Mouse (Mus musculus) forebrain, postnatal 0 days (tissue): ENCODE results near the gene Samsn1. TPM values are rescaled to one million over a fixed set of nuclear protein-coding genes. Genes with fewer than 3 reads are reported as not detected.
A peak's percentile ranks its signal among the peaks of the same experiment; 100 is the strongest.

Source experiments
- ATAC-seq: fragments of 200-750 bp; cut with Nextera tagmentation; 2 replicates; pipeline ENCODE4 v1.8.0; 2017; ENCODE audit warnings: mild to moderate bottlenecking, moderate library complexity
- DNase-seq: peaks from one replicate; pipeline ENCODE4 v3.0.0-alpha.2; 2015
- H3K27ac ChIP-seq: fragments of 300-500 bp; sonication (generic); 2 replicates; pipeline ENCODE4 v1.5.1; 2014; ENCODE audit warnings: low read depth, mild to moderate bottlenecking, antibody characterized with exemption, low read length, moderate library complexity, mixed read lengths
- H3K27me3 ChIP-seq: fragments of 300-500 bp; sonication (generic); 2 replicates; pipeline ENCODE4 v1.6.1; 2014; ENCODE audit warnings: mild to moderate bottlenecking, low read length, mixed read lengths; ENCODE audit not compliant: insufficient read depth
- H3K36me3 ChIP-seq: fragments of 300-500 bp; sonication (generic); 2 replicates; pipeline ENCODE4 v1.6.1; 2014; ENCODE audit warnings: mild to moderate bottlenecking, moderate library complexity; ENCODE audit not compliant: insufficient read depth
- H3K4me1 ChIP-seq: fragments of 300-500 bp; sonication (generic); 2 replicates; pipeline ENCODE4 v1.6.1; 2014; ENCODE audit warnings: antibody characterized with exemption; ENCODE audit not compliant: insufficient read depth
- H3K4me2 ChIP-seq: fragments of 300-500 bp; sonication (generic); 2 replicates; pipeline ENCODE4 v1.6.1; 2014; ENCODE audit warnings: low read depth, mild to moderate bottlenecking, moderate library complexity
- H3K4me3 ChIP-seq: fragments of 300-500 bp; sonication (generic); 2 replicates; pipeline ENCODE4 v1.5.1; 2014; ENCODE audit warnings: low read depth, low read length, mixed read lengths
- H3K9ac ChIP-seq: fragments of 300-500 bp; sonication (generic); 2 replicates; pipeline ENCODE4 v1.6.1; 2014; ENCODE audit warnings: mild to moderate bottlenecking
- H3K9me3 ChIP-seq: fragments of 300-500 bp; sonication (generic); 2 replicates; pipeline ENCODE4 v1.6.1; 2016; ENCODE audit warnings: low read length
- CTCF ChIP-seq: sonication (generic); IDR thresholded peaks from 2 replicates; pipeline ENCODE4 v1.5.1; 2016; ENCODE audit warnings: antibody characterized with exemption, control low read depth, low read depth
- WGBS: fragments of 180-500 bp; shearing (Covaris S2); extraction: QIAGEN DNeasy Blood & Tissue Kit; methylation state at CpG from one replicate; pipeline ENCODE4 v1.1.7; 2014; 5-methylcytosine and 5-hydroxymethylcytosine counted together
- polyA plus RNA-seq: library from polyadenylated mRNA; unstranded; fragments of >200 nt; fragmentation: Nextera tagmentation; extraction: Ambion mirVana; gene quantifications from 2 replicates; pipeline ENCODE4 v1.2.1, GENCODE M21; 2015
- total RNA-seq: library from RNA; depleted of rRNA; stranded (reverse); fragments of >200 nt; gene quantifications from 2 replicates; pipeline ENCODE4 v1.2.3, GENCODE M21; 2014

Gene Samsn1
- total and polyA plus RNA-seq, 2 experiments from 2014 or later: 0.90 to 1.4 TPM

DNA sequence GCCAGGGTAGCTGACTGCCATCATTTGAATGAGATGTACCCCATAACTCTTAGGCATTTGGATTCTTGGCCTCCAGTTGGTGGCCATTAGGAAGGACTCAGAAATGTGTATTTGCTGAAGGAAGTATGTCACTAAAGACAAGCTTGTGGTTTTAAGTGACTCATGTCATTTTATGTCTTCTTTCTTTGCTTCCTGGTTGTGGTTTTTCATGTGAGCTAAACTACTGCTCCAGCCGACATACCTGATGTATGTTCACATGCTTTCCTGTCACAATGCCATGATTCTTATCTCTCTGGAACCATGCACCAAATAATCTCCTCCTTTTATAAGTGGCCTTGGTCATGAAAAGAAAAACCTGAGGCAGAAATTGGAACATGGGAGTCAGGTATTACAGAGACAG, 38.2 kb downstream of the Samsn1 start:
- no peak overlapping the region for H3K4me2 ChIP-seq
- TF ChIP-seq CTCF: no peak
- H3K36me3 ChIP-seq: no peaks in the 10 kb centered on the region
- no peak for DNase-seq
- H3K4me3 ChIP-seq: no peak overlapping the region
- H3K4me1 ChIP-seq: no peaks in the 10 kb centered on the region
- peaks cover 6% of the 10 kb centered on the region; the same call in 1 of the 2 replicates for H3K9me3 ChIP-seq
- H3K9ac ChIP-seq: no peak overlapping the region
- H3K27me3 ChIP-seq: no peaks in the 10 kb centered on the region
- H3K27ac ChIP-seq: no peak overlapping the region
- 95% methylated on average over 1 of the region's 1 CpGs for WGBS
- no peak for ATAC-seq

DNA sequence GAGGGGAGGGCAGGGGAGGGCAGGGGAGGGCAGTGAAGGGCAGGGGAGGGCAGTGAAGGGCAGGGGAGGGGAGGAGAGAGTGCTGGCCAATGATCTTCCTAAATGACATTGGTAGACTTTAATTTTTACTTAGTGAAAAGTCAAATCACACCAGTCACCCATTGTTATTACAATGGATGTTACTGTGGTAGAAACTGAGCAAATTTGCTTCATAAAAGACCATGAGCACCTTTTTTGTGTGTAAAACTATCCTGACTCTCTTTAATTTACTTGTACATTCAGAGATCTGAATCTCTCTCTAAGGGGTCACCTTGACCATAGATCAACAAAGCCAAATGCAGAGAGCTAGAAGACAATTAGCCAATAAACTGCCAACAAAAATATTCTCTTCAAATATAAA, 42.7 kb downstream of the Samsn1 start:
- Histone ChIP-seq H3K4me1 (no peaks in the 10 kb centered on the region), H3K4me3 (no peak overlapping the region), H3K9me3 (peaks cover 2% of the 10 kb centered on the region; the same call in 1 of the 2 replicates)

DNA sequence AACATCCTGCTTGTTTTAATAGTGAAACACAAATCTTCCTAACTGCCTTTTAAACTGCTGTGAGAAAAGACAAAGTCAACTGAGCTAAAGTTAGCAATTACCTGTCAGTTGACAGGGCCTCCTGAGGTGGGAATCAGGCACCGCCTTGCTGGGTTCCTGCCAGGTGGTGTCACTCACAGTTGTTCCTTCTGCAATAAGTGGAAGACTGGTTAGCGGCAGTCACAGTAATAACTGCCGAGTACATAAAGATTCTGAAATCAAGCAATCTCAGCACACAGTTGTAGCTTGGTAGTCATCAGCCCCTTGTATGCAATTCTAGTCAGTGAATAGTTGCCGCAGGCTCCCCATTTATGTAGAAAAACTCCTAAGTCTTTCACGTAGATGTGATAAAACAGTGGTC, 44.3 kb downstream of the Samsn1 start:
- WGBS: 73% methylated on average over 5 of the region's 5 CpGs
- H3K9me3 ChIP-seq: no peaks in the 10 kb centered on the region
- TF ChIP-seq CTCF: no peak
- no peak overlapping the region for H3K9ac ChIP-seq
- no peak overlapping the region for H3K4me3 ChIP-seq
- H3K36me3 ChIP-seq: no peaks in the 10 kb centered on the region
- no peaks in the 10 kb centered on the region for H3K27me3 ChIP-seq
- peak; percentile 24 for DNase-seq
- no peaks in the 10 kb centered on the region for H3K4me1 ChIP-seq
- ATAC-seq: peak; percentile 55; the same call in 1 of the 2 replicates
- no peak overlapping the region for H3K4me2 ChIP-seq
- no peak overlapping the region for H3K27ac ChIP-seq

More for the DNA sequence above, 42.7 kb downstream of the Samsn1 start:
- ATAC-seq: no peak
- H3K36me3 ChIP-seq: no peaks in the 10 kb centered on the region
- H3K4me2 ChIP-seq: no peak overlapping the region
- no peaks in the 10 kb centered on the region for H3K27me3 ChIP-seq
- no peak for TF ChIP-seq CTCF
- no peak overlapping the region for H3K9ac ChIP-seq
- H3K27ac ChIP-seq: no peak overlapping the region
- DNase-seq: no peak

DNA sequence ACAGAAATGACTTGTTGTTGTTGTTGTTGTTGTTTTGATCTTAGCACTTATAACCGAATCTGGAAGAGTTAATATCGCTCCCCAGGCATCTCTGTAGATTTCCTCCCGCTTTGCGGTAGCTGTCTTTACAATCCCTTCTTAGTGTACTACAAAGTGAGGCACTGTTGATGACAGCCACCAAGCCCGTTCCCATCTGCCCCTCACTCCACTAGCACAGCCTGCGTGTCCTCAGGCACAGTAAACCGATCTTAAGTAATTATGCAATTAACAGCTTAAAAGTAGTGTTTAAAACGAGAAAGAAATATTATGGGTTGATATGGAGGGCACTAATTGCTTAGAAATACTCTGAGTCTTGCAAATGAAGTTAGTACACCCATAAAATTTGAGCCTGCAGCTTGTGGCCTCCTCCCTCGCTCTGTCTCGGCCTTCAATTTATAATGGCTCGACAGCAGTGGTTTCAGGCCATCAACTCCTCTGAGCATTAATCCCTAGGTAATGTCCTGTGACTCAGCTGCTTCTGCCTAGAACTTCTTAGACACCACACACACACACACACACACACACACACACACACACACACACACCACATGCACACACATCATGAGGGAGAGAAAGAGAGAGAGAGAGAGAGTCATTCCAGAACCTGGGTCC, 46.3 kb downstream of the Samsn1 start:
- Histone ChIP-seq H3K27me3 (no peaks in the 10 kb centered on the region), H3K9ac (no peak overlapping the region), H3K9me3 (no peaks in the 10 kb centered on the region), H3K4me3 (no peak overlapping the region), H3K36me3 (no peaks in the 10 kb centered on the region), H3K27ac (no peak overlapping the region), H3K4me1 (no peaks in the 10 kb centered on the region), H3K4me2 (no peak overlapping the region)
- WGBS: 74% methylated on average over 11 of the region's 11 CpGs
- ATAC-seq (no peak), DNase-seq (no peak)
- no peak for TF ChIP-seq CTCF

DNA sequence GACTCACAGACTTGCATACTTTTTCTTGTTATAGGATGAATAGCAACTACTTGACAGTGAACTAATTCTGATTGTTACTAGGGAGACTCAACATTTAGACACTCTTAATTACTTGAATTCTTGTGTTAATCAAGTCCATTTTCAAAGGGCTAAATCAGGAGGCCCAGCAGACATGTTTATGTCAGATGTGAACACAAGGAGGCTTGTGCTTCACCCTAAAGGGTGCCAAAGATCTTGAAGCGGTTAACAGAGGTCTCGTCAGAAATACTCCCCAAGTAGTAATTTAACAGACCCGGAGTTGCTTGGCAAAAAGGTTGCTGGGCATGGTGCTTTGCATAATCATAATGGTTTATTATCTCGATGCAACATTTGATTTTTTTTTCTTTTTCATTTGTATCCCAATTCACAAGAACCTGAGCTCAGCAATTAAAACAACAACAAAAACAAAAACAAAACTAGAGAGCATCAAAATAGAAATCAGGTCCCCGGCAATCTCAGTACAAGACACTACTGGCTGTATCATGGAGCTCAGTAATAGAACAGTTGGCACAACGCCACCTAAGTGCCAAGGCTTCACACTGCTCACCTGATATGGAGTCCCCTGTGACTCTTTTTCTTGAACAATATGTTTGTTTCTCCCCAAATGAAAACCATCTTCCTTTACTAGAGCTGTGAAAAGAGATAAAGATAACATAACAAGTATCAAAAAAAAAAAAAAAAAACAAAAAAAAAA, 51.6 kb downstream of the Samsn1 start:
- Histone ChIP-seq H3K36me3 (no peaks in the 10 kb centered on the region), H3K4me1 (no peaks in the 10 kb centered on the region), H3K27me3 (no peaks in the 10 kb centered on the region), H3K4me2 (no peak overlapping the region), H3K9ac (no peak overlapping the region), H3K4me3 (no peak overlapping the region), H3K27ac (no peak overlapping the region), H3K9me3 (no peaks in the 10 kb centered on the region)
- no peak for DNase-seq
- 34% methylated on average over 6 of the region's 6 CpGs for WGBS
- TF ChIP-seq CTCF: no peak
- ATAC-seq: peak; percentile 34; the same call in 1 of the 2 replicates

DNA sequence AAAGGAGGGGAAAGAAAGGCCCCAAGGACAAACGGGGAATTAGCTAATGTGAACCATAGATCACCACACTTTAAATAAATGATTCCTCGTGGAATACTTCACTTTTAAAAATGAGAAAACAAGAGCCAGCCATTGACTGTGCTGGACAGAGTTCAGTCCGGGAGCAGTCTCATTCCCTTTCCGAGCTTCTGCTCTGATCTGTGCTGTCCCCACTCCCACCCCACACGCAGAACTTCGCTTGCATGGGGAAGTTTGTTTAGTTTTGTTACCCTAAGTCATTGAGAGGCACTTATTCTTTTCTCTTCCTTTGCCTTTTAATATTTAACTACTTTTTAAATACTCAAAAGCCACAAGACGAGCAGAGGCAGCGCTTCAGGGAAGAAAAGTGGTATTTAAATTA, 60.1 kb downstream of the Samsn1 start:
- Histone ChIP-seq H3K4me2 (no peak overlapping the region), H3K9me3 (no peaks in the 10 kb centered on the region), H3K9ac (no peak overlapping the region), H3K27me3 (no peaks in the 10 kb centered on the region), H3K36me3 (no peaks in the 10 kb centered on the region), H3K4me1 (no peaks in the 10 kb centered on the region), H3K27ac (no peak overlapping the region), H3K4me3 (no peak overlapping the region)
- DNase-seq: no peak
- WGBS: 80% methylated on average over 8 of the region's 8 CpGs
- no peak for TF ChIP-seq CTCF
- ATAC-seq: no peak

DNA sequence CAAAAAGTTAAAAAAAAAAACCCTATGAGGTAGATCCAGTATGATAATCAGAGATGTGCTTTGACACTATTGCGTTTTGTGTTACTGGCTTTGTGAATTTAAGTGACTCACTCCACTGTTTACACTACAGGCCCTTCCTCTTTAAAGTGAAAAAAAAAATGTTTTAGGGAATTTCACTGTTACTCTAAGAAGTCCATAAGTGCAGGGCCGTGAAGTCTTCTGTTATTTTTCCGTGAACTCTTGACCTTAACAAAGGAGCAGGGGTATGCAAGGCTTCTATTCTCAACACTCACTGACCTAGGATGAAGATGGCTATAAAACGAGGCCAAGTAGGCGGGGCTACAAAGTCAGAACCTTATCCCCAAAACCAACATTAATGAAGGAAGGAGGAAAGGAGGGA, 60.6 kb downstream of the Samsn1 start:
- no peak for ATAC-seq
- 68% methylated on average over 5 of the region's 5 CpGs for WGBS

More for the DNA sequence above, 60.6 kb downstream of the Samsn1 start:
- no peak overlapping the region for H3K9ac ChIP-seq
- no peaks in the 10 kb centered on the region for H3K36me3 ChIP-seq
- no peaks in the 10 kb centered on the region for H3K27me3 ChIP-seq
- H3K4me3 ChIP-seq: no peak overlapping the region
- no peak overlapping the region for H3K27ac ChIP-seq
- H3K4me2 ChIP-seq: no peak overlapping the region
- no peaks in the 10 kb centered on the region for H3K9me3 ChIP-seq
- TF ChIP-seq CTCF: no peak
- no peaks in the 10 kb centered on the region for H3K4me1 ChIP-seq
- DNase-seq: no peak
